Mouse (Mus musculus) testis, adult 2 months (tissue): ENCODE results near the gene L2hgdh. TPM values are rescaled to one million over a fixed set of nuclear protein-coding genes. Genes with fewer than 3 reads are reported as not detected.
A peak's percentile ranks its signal among the peaks of the same experiment; 100 is the strongest.

Experiments
- H3K27ac ChIP-seq: fragments of 200-500 bp; 2 replicates; pipeline ENCODE4 v1.5.1; 2012; ENCODE audit warnings: low read depth, low read length; ENCODE audit not compliant: control insufficient read depth, insufficient read depth
- H3K27me3 ChIP-seq: fragments of 200-500 bp; 2 replicates; pipeline ENCODE4 v1.6.1; 2012; ENCODE audit warnings: mild to moderate bottlenecking, low read length, moderate library complexity; ENCODE audit not compliant: control insufficient read depth, insufficient read depth
- H3K36me3 ChIP-seq: fragments of 200-500 bp; 2 replicates; pipeline ENCODE4 v1.6.1; 2012; ENCODE audit warnings: mild to moderate bottlenecking, low read length; ENCODE audit not compliant: control insufficient read depth, insufficient read depth
- H3K4me1 ChIP-seq: fragments of 200-500 bp; 2 replicates; pipeline ENCODE4 v1.6.1; 2012; ENCODE audit warnings: low read length; ENCODE audit not compliant: control insufficient read depth, insufficient read depth
- H3K4me3 ChIP-seq: fragments of 200-500 bp; 2 replicates; pipeline ENCODE4 v1.5.1; 2012; ENCODE audit warnings: low read depth, mild to moderate bottlenecking, low read length, moderate library complexity, mixed read lengths; ENCODE audit not compliant: control insufficient read depth
- CTCF ChIP-seq: fragments of 200-500 bp; IDR thresholded peaks from 2 replicates; pipeline ENCODE4 v1.5.1; 2012; ENCODE audit warnings: low read depth, mild to moderate bottlenecking, inconsistent platforms, low read length, moderate library complexity; ENCODE audit not compliant: control insufficient read depth, insufficient read depth, insufficient replicate concordance
- POLR2A ChIP-seq: fragments of 200-500 bp; IDR thresholded peaks from 2 replicates; pipeline ENCODE4 v1.6.1; 2012; ENCODE audit warnings: low read depth, mild to moderate bottlenecking, inconsistent platforms, low read length, moderate library complexity; ENCODE audit not compliant: control insufficient read depth
- polyA plus RNA-seq: library from polyadenylated mRNA; depleted of rRNA; stranded (reverse); fragments of >200 nt; gene quantifications from 2 replicates; pipeline ENCODE4 v1.2.3, GENCODE M21; 2012

Gene L2hgdh
- polyA plus RNA-seq, 1 experiment, result 9.4 TPM

GRCm38 (mm10) chr12:69724018-69724710 is 509 bp downstream of the L2hgdh start:
- peak overlapping the region; percentile 78 for H3K27ac ChIP-seq
- peak overlapping the region; percentile 95 for H3K4me3 ChIP-seq
- H3K36me3 ChIP-seq, result no peaks in the 10 kb centered on the region; the same call in 1 of the 2 replicates
- no peaks in the 10 kb centered on the region for H3K27me3 ChIP-seq
- H3K4me1 ChIP-seq, result peaks cover 6% of the 10 kb centered on the region
- TF ChIP-seq POLR2A, result no peak
- TF ChIP-seq CTCF, result no peak

- H3K4me1 ChIP-seq, result peaks cover 6% of the 10 kb centered on the region
- H3K27me3 ChIP-seq, result no peaks in the 10 kb centered on the region
- H3K27ac ChIP-seq, result no peak overlapping the region
- no peaks in the 10 kb centered on the region for H3K36me3 ChIP-seq
- peak overlapping the region; percentile 95 for H3K4me3 ChIP-seq
- no peak for TF ChIP-seq POLR2A
- no peak for TF ChIP-seq CTCF
These were observed 1.3 kb downstream of the L2hgdh start for GRCm38 (mm10) chr12:69723376-69723775.

GRCm38 (mm10) chr12:69722857-69723256 is 1.8 kb downstream of the L2hgdh start:
- H3K4me1 ChIP-seq, result peaks cover 6% of the 10 kb centered on the region
- no peak for TF ChIP-seq POLR2A
- TF ChIP-seq CTCF, result no peak
- no peaks in the 10 kb centered on the region for H3K27me3 ChIP-seq
- H3K4me3 ChIP-seq, result no peak overlapping the region
- no peak overlapping the region for H3K27ac ChIP-seq
- no peaks in the 10 kb centered on the region for H3K36me3 ChIP-seq

GRCm38 (mm10) chr12:69713628-69714027 is 11.0 kb downstream of the L2hgdh start:
- TF ChIP-seq POLR2A (no peak), CTCF (no peak)
- Histone ChIP-seq H3K36me3 (no peaks in the 10 kb centered on the region), H3K27ac (no peak overlapping the region)

GRCm38 (mm10) chr12:69704799-69705458 is 19.7 kb downstream of the L2hgdh start:
- H3K27me3 ChIP-seq, result no peaks in the 10 kb centered on the region
- H3K4me3 ChIP-seq, result no peak overlapping the region
- H3K27ac ChIP-seq, result no peak overlapping the region
- H3K4me1 ChIP-seq, result no peaks in the 10 kb centered on the region
- TF ChIP-seq POLR2A (no peak), CTCF (no peak)
- no peaks in the 10 kb centered on the region for H3K36me3 ChIP-seq

More at GRCm38 (mm10) chr12:69713628-69714027, 11.0 kb downstream of the L2hgdh start:
- Histone ChIP-seq H3K27me3 (no peaks in the 10 kb centered on the region), H3K4me1 (no peaks in the 10 kb centered on the region), H3K4me3 (no peak overlapping the region)

GRCm38 (mm10) chr12:69698352-69698751 is 26.3 kb downstream of the L2hgdh start:
- H3K27me3 ChIP-seq, result no peaks in the 10 kb centered on the region
- H3K27ac ChIP-seq, result no peak overlapping the region
- no peak overlapping the region for H3K4me3 ChIP-seq
- TF ChIP-seq POLR2A, result no peak
- no peak for TF ChIP-seq CTCF
- H3K4me1 ChIP-seq, result peaks cover 3% of the 10 kb centered on the region; the same call in 1 of the 2 replicates
- no peaks in the 10 kb centered on the region for H3K36me3 ChIP-seq

GRCm38 (mm10) chr12:69696746-69697145 is 27.9 kb downstream of the L2hgdh start:
- peaks cover 3% of the 10 kb centered on the region; the same call in 1 of the 2 replicates for H3K4me1 ChIP-seq

More at GRCm38 (mm10) chr12:69696746-69697145, 27.9 kb downstream of the L2hgdh start:
- TF ChIP-seq CTCF (no peak), POLR2A (no peak)
- Histone ChIP-seq H3K27me3 (no peaks in the 10 kb centered on the region), H3K36me3 (no peaks in the 10 kb centered on the region), H3K4me3 (no peak overlapping the region), H3K27ac (no peak overlapping the region)
